Mouse (Mus musculus): Measurements from ENCODE around the gene Nob1.

Nob1 gene

DNA sequence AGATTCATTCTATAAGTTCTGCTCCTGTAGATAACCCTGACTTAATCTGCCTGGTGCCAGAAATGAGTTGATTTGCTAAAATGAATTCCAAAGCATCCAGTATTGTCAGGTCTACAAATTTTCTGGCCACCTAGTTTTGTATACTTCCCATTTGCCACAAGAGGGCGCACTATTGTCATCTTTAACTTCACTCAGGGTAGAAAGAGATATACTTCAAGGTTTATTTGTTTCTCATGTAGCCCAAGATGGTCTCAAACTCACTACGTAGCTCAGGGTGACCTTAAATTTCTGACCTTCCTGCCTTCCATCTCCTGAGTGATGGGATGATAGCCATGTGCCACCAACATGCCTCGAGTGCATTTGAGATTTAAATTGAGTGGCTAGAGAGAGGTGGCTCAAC, 38.2 kb downstream of the Nob1 start:
- no peak for DNase-seq (ENCODE audit: low spot score in 2 of 2)

DNA sequence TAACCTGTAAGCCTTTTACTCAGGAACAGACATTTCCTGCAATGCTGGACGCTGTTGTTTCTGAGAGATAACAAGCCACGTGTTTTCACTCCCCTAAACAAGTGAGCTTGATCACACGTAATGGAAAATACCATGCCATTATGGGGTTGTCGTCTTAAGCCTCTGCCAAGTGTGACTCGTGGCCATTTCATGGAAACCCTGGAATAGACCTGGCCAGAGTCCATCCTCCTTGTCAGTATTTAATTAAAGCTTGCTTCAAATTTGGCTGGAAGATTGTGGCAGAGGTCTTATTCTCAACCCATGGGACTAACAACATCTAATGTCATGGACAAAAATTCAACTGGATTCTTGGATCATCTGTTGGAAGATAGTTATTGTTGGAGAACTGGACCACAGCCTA, 38.7 kb downstream of the Nob1 start:
- no peak for DNase-seq (ENCODE audit: low spot score in 2 of 2)

DNA sequence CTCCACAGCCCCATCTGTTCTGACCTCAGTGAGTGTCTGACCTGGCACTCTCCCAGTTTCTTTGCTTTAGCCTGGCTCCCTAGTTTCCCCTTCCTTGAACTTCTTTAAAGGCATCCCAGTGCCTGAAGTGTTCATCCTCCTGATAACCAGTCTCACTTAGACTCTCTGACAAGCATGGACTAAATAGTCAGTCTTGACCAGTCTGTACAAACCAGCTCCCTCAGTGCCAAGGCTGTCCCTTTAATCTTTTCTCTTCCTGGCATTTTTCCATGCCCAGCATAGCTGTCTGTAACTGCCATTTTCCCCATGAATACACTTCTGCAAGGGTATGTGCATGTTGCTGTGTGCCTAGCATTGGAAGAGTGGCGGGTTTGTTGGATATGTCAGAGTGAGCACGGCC, 39.8 kb downstream of the Nob1 start:
- DNase-seq (ENCODE audit: low spot score in 2 of 2) = no peak

DNA sequence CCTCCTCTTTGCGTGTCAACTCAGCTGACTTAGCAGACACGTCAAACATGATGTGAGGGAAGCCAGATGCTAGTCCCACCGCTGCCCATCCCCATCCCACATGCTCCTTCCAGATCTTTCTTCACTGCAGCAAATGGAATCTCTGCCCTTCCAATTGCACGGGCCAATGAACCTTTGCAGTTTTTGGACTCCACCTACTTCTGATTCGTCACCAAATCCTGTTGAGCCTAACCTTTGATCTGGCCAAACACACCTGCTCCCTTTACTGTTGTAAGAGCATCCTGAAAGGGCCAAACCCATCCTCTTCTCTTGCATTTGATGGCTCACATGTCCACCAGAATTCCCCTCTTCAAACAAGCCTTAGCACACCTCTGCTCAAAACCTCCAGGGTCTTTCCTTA, 40.2 kb downstream of the Nob1 start:
- DNase-seq (ENCODE audit: low spot score in 2 of 2) = no peak

DNA sequence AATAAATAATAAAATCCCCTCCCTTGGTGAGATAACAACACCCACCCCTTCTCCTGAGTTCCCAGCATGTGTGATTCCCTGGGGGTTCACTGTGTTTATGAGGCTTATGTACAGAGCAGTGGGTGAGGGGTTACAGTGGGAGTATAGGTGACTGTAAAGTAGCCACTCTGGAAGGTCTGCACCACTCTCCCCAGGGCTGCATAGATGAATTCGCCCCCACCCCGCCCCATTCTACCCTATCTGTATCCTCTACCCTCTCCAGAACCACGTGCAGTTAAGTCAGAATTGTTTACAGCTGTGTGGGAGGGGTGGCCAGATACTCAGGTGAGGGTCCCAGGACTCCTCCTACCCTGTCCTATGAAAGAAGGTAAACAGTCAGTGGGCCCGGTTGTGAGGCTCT, 42.0 kb downstream of the Nob1 start:
- DNase-seq (ENCODE audit: low spot score in 2 of 2) = no peak

DNA sequence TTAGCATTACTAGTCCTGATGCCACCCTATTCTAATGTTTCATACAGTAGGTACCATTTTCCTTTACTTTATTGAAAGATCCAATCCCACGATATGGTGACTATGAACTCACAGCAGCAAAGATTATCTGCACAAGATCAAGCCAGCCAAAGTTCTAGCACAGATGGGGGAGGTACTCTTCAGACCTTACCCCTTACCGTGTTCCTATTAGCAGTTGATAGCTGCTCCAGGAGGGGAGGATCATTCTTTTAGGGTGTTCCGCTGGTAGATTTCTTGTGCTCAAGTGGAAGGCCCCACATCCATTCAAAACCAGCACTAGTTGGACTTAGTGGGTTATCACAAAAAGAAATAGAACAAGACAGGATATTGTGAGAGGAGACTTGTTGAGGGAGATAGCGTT, 43.2 kb downstream of the Nob1 start:
- no peak for DNase-seq (ENCODE audit: low spot score in 2 of 2)

DNA sequence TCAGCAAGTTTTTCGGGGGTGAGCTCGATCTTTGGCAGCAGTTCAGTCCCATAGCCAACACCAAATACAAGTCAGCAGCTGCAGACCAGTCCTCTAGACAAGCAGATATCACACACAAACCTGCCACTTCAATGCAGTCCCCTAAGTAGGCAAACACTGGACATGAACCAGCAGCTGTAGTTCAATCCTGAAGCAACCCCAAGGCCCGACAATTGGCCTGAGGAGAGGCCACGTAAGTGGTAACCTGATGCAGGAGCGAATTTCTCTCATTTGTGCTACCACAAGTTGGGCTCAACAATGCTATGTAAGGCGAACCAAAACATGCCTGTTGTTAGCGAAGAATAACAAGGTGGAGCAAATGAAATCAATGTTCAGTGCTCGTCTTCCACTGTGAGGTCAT, 44.1 kb downstream of the Nob1 start:
- DNase-seq (ENCODE audit: low spot score in 2 of 2) = no peak

DNA sequence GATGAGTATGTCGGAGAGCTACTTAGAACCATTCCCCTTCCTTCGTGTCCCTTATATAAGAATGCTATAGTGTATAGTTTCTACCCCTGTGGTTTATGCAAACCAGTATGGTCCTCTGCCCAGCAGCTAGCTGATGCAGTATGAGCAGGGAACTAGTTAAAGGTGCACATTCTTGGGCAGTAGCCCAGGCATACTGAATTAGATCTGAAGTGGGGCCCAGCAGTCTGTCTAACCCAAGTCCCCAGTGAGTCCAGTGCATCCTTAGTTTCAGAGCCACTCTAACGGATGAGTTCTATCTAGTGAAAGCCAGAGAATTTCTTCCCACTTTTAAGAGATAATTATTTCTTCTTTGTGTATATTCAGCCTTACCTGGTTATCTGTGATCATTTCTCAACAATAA, 47.5 kb downstream of the Nob1 start:
- no peak for DNase-seq (ENCODE audit: low spot score in 2 of 2)

DNA sequence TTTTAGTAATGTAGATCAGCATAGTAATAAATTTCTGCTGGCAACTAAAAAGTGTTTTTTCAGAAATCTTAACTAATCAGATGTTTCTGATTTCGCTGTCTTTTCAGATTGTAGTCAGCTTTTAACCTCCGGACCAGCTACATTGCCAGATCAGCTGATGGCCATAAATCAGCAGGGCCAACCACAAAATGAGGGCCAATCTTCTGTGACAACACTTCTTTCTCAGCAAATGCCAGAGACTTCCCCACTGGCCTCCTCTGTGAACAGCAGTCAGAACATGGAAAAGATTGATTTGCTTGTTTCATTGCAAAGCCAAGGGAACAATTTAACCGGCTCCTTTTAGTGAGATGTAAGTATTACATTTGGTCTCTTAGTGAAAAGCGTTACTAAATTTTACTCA, 54.5 kb downstream of the Nob1 start:
- DNase-seq (ENCODE audit: low spot score in 2 of 2) = no peak
